In the genomic region with DNA sequence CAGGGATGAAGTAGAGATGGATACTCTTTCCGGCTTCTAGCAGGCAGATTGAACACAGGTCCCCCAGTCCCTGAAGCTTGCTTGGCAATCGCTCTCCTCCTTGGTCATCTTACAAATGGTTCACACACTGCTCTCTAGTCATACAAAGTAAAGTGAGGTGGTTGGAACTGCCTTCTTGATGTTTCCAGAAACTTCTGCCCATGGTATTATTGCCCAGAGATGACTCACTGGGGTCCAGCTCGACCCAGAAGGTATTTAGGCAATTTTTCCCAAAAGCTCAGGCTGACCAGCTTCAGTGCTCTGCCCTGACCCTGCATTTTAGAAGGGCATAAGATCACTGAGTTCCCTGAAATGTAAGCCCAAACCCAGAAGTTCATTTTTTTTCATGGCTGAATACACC, we compare ENCODE assay signal across 31 mouse cellular contexts.
A peak's percentile ranks its signal among the peaks of the same experiment; 100 is the strongest.
DNase-seq lines count a peak whose midpoint lies in the region; ATAC-seq and TF ChIP-seq lines count a peak whose summit lies in the region.
"Had no signal": no experiment of that assay in that cellular context is flagged by ENCODE, and none has a peak within 500 bp of the region (broad histone marks: within the 10 kb centered on the region; RNA-seq: fewer than 3 reads in every experiment).

No protein-coding gene starts in this region.

- no peak for TF ChIP-seq CTCF in left cerebral cortex, adult 2 months (IDR thresholded peaks at IDR 0.05)

- no peaks in the 10 kb centered on the region for H3K36me3 ChIP-seq in heart, embryonic 10.5 days
- H3K36me3 ChIP-seq in intestine, embryonic 15.5 days = no peaks in the 10 kb centered on the region
- no peaks in the 10 kb centered on the region for H3K36me3 ChIP-seq in liver, embryonic 12.5 days
- no peaks in the 10 kb centered on the region for H3K36me3 ChIP-seq in liver, embryonic 16.5 days (ENCODE audit: control insufficient read depth, insufficient read depth)
- H3K36me3 ChIP-seq: embryonic facial prominence, embryonic 10.5 days; embryonic facial prominence, embryonic 13.5 days; forebrain, embryonic 10.5 days; G1E; hindbrain, embryonic 10.5 days; hindbrain, embryonic 13.5 days had no signal

- 0 out of 2 replicates have a peak overlapping the region, but pooled peaks have one; percentile 22 for H3K4me2 ChIP-seq in intestine, embryonic 15.5 days (replicated peaks)
- H3K4me2 ChIP-seq in liver, embryonic 12.5 days = no peak overlapping the region
- H3K4me2 ChIP-seq in liver, embryonic 16.5 days (ENCODE audit: low read depth, low read length) = no peak overlapping the region
- H3K4me2 ChIP-seq: embryonic facial prominence, embryonic 13.5 days; forebrain, embryonic 13.5 days; heart, embryonic 11.5 days; hindbrain, embryonic 13.5 days had no signal

- no peaks in the 10 kb centered on the region for H3K27me3 ChIP-seq in heart, embryonic 10.5 days (ENCODE audit: insufficient read depth, poor library complexity, severe bottlenecking)
- no peaks in the 10 kb centered on the region for H3K27me3 ChIP-seq in intestine, embryonic 15.5 days (replicated peaks)
- no peaks in the 10 kb centered on the region for H3K27me3 ChIP-seq in liver, embryonic 12.5 days (replicated peaks)
- H3K27me3 ChIP-seq in liver, embryonic 16.5 days (ENCODE audit: control insufficient read depth, insufficient read depth, low read depth, low read length) = no peaks in the 10 kb centered on the region
- H3K27me3 ChIP-seq: CH12.LX; embryonic facial prominence, embryonic 13.5 days; forebrain, embryonic 13.5 days; hindbrain, embryonic 13.5 days; Patski had no signal

- H3K9me3 ChIP-seq in heart, embryonic 10.5 days = no peaks in the 10 kb centered on the region
- H3K9me3 ChIP-seq in intestine, embryonic 15.5 days = no peaks in the 10 kb centered on the region
- peaks cover 7% of the 10 kb centered on the region; the same call in 1 of the 2 replicates for H3K9me3 ChIP-seq in liver, embryonic 12.5 days (replicated peaks)
- no peaks in the 10 kb centered on the region for H3K9me3 ChIP-seq in liver, embryonic 16.5 days (replicated peaks; ENCODE audit: control insufficient read depth, low read length)
- H3K9me3 ChIP-seq: embryonic facial prominence, embryonic 13.5 days had no signal

- H3K9ac ChIP-seq in intestine, embryonic 15.5 days = no peak overlapping the region
- no peak overlapping the region for H3K9ac ChIP-seq in liver, embryonic 12.5 days
- no peak overlapping the region for H3K9ac ChIP-seq in liver, embryonic 16.5 days (ENCODE audit: low read depth, low read length)
- H3K9ac ChIP-seq: embryonic facial prominence, embryonic 13.5 days; forebrain, embryonic 13.5 days; hindbrain, embryonic 13.5 days had no signal

- peaks cover 29% of the 10 kb centered on the region for H3K4me1 ChIP-seq in heart, embryonic 10.5 days
- H3K4me1 ChIP-seq in intestine, embryonic 15.5 days (replicated peaks) = peaks cover 14% of the 10 kb centered on the region; the same call in 1 of the 2 replicates
- H3K4me1 ChIP-seq in liver, embryonic 12.5 days = peaks cover 18% of the 10 kb centered on the region
- H3K4me1 ChIP-seq in liver, embryonic 16.5 days (ENCODE audit: control insufficient read depth, low read depth, low read length) = peaks cover 4% of the 10 kb centered on the region
- H3K4me1 ChIP-seq: hindbrain, embryonic 13.5 days had no signal

- intact Hi-C loops in left cerebral cortex, adult 2 months (cut with DNase I) = no loop called here

- WGBS in heart, embryonic 10.5 days = 91% methylated on average over 3 of the region's 3 CpGs
- 89% methylated on average over 3 of the region's 3 CpGs for WGBS in intestine, embryonic 15.5 days
- 74% methylated on average over 3 of the region's 3 CpGs for WGBS in liver, embryonic 12.5 days (ENCODE audit: insufficient replicate concordance)
- WGBS in liver, embryonic 16.5 days (ENCODE audit: insufficient replicate concordance) = 65% methylated on average over 3 of the region's 3 CpGs

- no peak for ATAC-seq in intestine, embryonic 15.5 days
- no peak for ATAC-seq in liver, embryonic 12.5 days
- ATAC-seq in liver, embryonic 16.5 days (ENCODE audit: low read depth) = no peak
- ATAC-seq: forebrain, embryonic 13.5 days; forebrain, embryonic 16.5 days; hindbrain, embryonic 16.5 days; Patski had no signal

- H3K4me3 ChIP-seq in heart, embryonic 10.5 days = no peak overlapping the region
- no peak overlapping the region for H3K4me3 ChIP-seq in intestine, embryonic 15.5 days (replicated peaks)
- H3K4me3 ChIP-seq in liver, embryonic 12.5 days = no peak overlapping the region
- no peak overlapping the region for H3K4me3 ChIP-seq in liver, embryonic 16.5 days (ENCODE audit: low read depth, low read length)
- no peak overlapping the region for H3K4me3 ChIP-seq in left cerebral cortex, adult 2 months
- H3K4me3 ChIP-seq: embryonic facial prominence, embryonic 10.5 days; embryonic facial prominence, embryonic 13.5 days; erythroblast, embryonic 14.5 days; forebrain, embryonic 10.5 days; forebrain, embryonic 13.5 days; heart, adult 2 months; hindbrain, embryonic 10.5 days; hindbrain, embryonic 13.5 days had no signal

- no peak overlapping the region for H3K27ac ChIP-seq in heart, embryonic 10.5 days
- H3K27ac ChIP-seq in intestine, embryonic 15.5 days = peak overlapping the region; percentile 46; the same call in 1 of the 2 replicates
- peak overlapping the region; percentile 36; the same call in 1 of the 2 replicates for H3K27ac ChIP-seq in liver, embryonic 12.5 days
- peak overlapping the region; percentile 82; the same call in 1 of the 2 replicates for H3K27ac ChIP-seq in liver, embryonic 16.5 days (ENCODE audit: low read length)
- no peak overlapping the region for H3K27ac ChIP-seq in left cerebral cortex, adult 2 months
- H3K27ac ChIP-seq: embryonic facial prominence, embryonic 10.5 days; embryonic facial prominence, embryonic 13.5 days; forebrain, embryonic 13.5 days; heart, adult 2 months; hindbrain, embryonic 13.5 days had no signal

- DNase-seq in heart, embryonic 10.5 days (ENCODE audit: low spot score) = peak; percentile 51
- DNase-seq in heart, adult 18-20 months = no peak
- DNase-seq in left cerebral cortex, adult 2 months (ENCODE audit: extremely low spot score in 1 of 2, low spot score in 2 of 2) = no peak
- no peak for DNase-seq in testis, postnatal 14 days (ENCODE audit: low spot score)
- no peak for DNase-seq in c-Kit-positive CD71-positive TER-119-positive erythroid progenitor cells, embryonic 14.5 days (ENCODE audit: low spot score)
- DNase-seq: adrenal gland, adult 2 months; adrenal gland, postnatal 14 days; B cell, adult 2 months; cerebellum, adult 11-12 months; cerebellum, adult 8-10 months; cerebellum, postnatal 10 days; cerebellum, postnatal 36 days; gastrocnemius, postnatal 10 days; heart, adult 2 months; heart, postnatal 36 days had no signal

Comparison
In these comparisons a context has a peak if more than half of its experiments do, and no peak if none do; other contexts are left out.
1. H3K27ac ChIP-seq: peak in intestine, embryonic 15.5 days (single experiment), liver, embryonic 12.5 days (single experiment) and liver, embryonic 16.5 days (single experiment); none in heart, embryonic 10.5 days (single experiment) and left cerebral cortex, adult 2 months (single experiment).